Mouse (Mus musculus) right cerebral cortex, postnatal 4 days (tissue): Measurements from ENCODE around the gene Sphk2.
A peak's percentile ranks its signal among the peaks of the same experiment; 100 is the strongest.

Experiments used
- DNase-seq: peaks from one replicate; pipeline ENCODE4 v3.0.0-alpha.2; 2022

The Sphk2 gene

GRCm38 (mm10) chr7:45709677-45710355, 8.0 kb downstream of the Sphk2 start:
- no peak for DNase-seq

GRCm38 (mm10) chr7:45709036-45709435, 8.8 kb downstream of the Sphk2 start:
- DNase-seq = no peak

GRCm38 (mm10) chr7:45708221-45708761, 9.5 kb downstream of the Sphk2 start:
- DNase-seq = no peak

- peak; percentile 92 for DNase-seq
Observed at GRCm38 (mm10) chr7:45707375-45707967, 10.3 kb downstream of the Sphk2 start.

GRCm38 (mm10) chr7:45706721-45707241, 11.0 kb downstream of the Sphk2 start:
- peak; percentile 85 for DNase-seq

- DNase-seq = peak; percentile 68
Observed at GRCm38 (mm10) chr7:45705873-45706281, 11.9 kb downstream of the Sphk2 start.

GRCm38 (mm10) chr7:45705443-45705864, 12.3 kb downstream of the Sphk2 start:
- no peak for DNase-seq

GRCm38 (mm10) chr7:45704730-45705442, 12.9 kb downstream of the Sphk2 start, which contains the start of gene Dbp:
Dbp (plus strand) TSS chr7:45705088.
- DNase-seq = peak; percentile 92

- peak; percentile 66 for DNase-seq
Observed at GRCm38 (mm10) chr7:45704046-45704559, 13.7 kb downstream of the Sphk2 start.

GRCm38 (mm10) chr7:45703521-45704033, 14.2 kb downstream of the Sphk2 start:
- DNase-seq = no peak

- DNase-seq = no peak
Observed at GRCm38 (mm10) chr7:45702809-45703520, 14.8 kb downstream of the Sphk2 start.

GRCm38 (mm10) chr7:45702316-45702715, 15.5 kb downstream of the Sphk2 start:
- DNase-seq = no peak

GRCm38 (mm10) chr7:45701607-45702006, 16.2 kb downstream of the Sphk2 start:
- no peak for DNase-seq

- DNase-seq = no peak
Observed at GRCm38 (mm10) chr7:45701072-45701471, 16.7 kb downstream of the Sphk2 start.

GRCm38 (mm10) chr7:45700301-45701015, 17.3 kb downstream of the Sphk2 start:
- peak; percentile 64 for DNase-seq

- peak; percentile 59 for DNase-seq
Observed at GRCm38 (mm10) chr7:45699523-45700141, 18.2 kb downstream of the Sphk2 start, which contains the start of gene Car11. Car11 (plus strand) TSS chr7:45699843.

GRCm38 (mm10) chr7:45697894-45698293, 19.9 kb downstream of the Sphk2 start:
- no peak for DNase-seq

GRCm38 (mm10) chr7:45695098-45695497, 22.7 kb downstream of the Sphk2 start:
- no peak for DNase-seq

GRCm38 (mm10) chr7:45693921-45694591, 23.7 kb downstream of the Sphk2 start, which contains the start of gene Sec1:
Sec1 (minus strand) TSS chr7:45694402.
- DNase-seq = no peak

- no peak for DNase-seq
Observed at GRCm38 (mm10) chr7:45692364-45692763, 25.4 kb downstream of the Sphk2 start.
